Mouse (Mus musculus) C2C12 (cell line): ENCODE data around the gene Rnf169. TPM values are rescaled to one million over a fixed set of nuclear protein-coding genes. Genes with fewer than 3 reads are reported as not detected.

Source experiments
- H3K27me3 ChIP-seq: one replicate; pipeline ENCODE4 v1.6.1; 2011; ENCODE audit not compliant: control insufficient read depth, insufficient read depth, insufficient read length
- H3K36me3 ChIP-seq: one replicate; pipeline ENCODE4 v1.6.1; 2011; ENCODE audit not compliant: control insufficient read depth, insufficient read depth
- H3K4me3 ChIP-seq: one replicate; pipeline ENCODE4 v1.5.1; 2011; ENCODE audit warnings: mild to moderate bottlenecking, control low read depth; ENCODE audit not compliant: poor library complexity, insufficient read depth, severe bottlenecking
- H3K79me2 ChIP-seq: one replicate; pipeline ENCODE4 v1.6.1; 2011; ENCODE audit not compliant: control insufficient read depth, insufficient read depth
- H3K79me3 ChIP-seq: one replicate; pipeline ENCODE4 v1.6.1; 2011; ENCODE audit warnings: low read depth, control low read depth
- H3ac ChIP-seq: one replicate; pipeline ENCODE3; 2011; ENCODE audit warnings: low read depth; ENCODE audit not compliant: control insufficient read depth, insufficient read length
- CEBPB ChIP-seq: IDR thresholded peaks from one replicate; pipeline ENCODE4 v1.6.1; 2011; ENCODE audit warnings: low read depth, mild to moderate bottlenecking, control low read depth, moderate library complexity
- CTCF ChIP-seq: IDR thresholded peaks from one replicate; pipeline ENCODE4 v1.5.1; 2011; ENCODE audit not compliant: control insufficient read depth, insufficient read depth, insufficient read length
- FOSL1 ChIP-seq: IDR thresholded peaks from one replicate; pipeline ENCODE4 v1.8.0; 2011; ENCODE audit warnings: mild to moderate bottlenecking, low read length; ENCODE audit not compliant: poor library complexity, insufficient read depth, severe bottlenecking
- MAX ChIP-seq: IDR thresholded peaks from one replicate; pipeline ENCODE4 v1.6.1; 2011; ENCODE audit warnings: mild to moderate bottlenecking, control low read depth
- MYOD1 ChIP-seq: IDR thresholded peaks from one replicate; pipeline ENCODE4 v1.6.1; 2011; ENCODE audit warnings: low read depth; ENCODE audit not compliant: control insufficient read depth, insufficient read length
- MYOG ChIP-seq: IDR thresholded peaks from one replicate; pipeline ENCODE4 v1.6.1; 2011; ENCODE audit not compliant: control insufficient read depth, insufficient read length; ENCODE audit errors: extremely low read depth
- USF1 ChIP-seq: IDR thresholded peaks from one replicate; pipeline ENCODE4 v1.6.1; 2011; ENCODE audit warnings: low read depth, mild to moderate bottlenecking, control low read depth, moderate library complexity
- polyA plus RNA-seq: library from polyadenylated mRNA; unstranded; fragments of >200 nt; fragmentation: generic; extraction: Trizol; gene quantifications from one replicate; pipeline ENCODE4 v1.2.1, GENCODE M21; 2012; ENCODE audit warnings: missing spikeins

Gene Rnf169
- polyA plus RNA-seq, 1 experiment, result 3.2 TPM

- Histone ChIP-seq H3K79me2 (no peaks in the 10 kb centered on the region), H3ac (no peak overlapping the region), H3K79me3 (no peaks in the 10 kb centered on the region), H3K27me3 (peaks cover 32% of the 10 kb centered on the region), H3K36me3 (no peaks in the 10 kb centered on the region), H3K4me3 (no peak overlapping the region)
- TF ChIP-seq MYOG (no peak), USF1 (no peak), FOSL1 (no peak), CTCF (no peak)
These were observed 64.7 kb downstream of the Rnf169 start for GRCm38 (mm10) chr7:99915511-99915910.

GRCm38 (mm10) chr7:99914316-99914715 is 65.9 kb downstream of the Rnf169 start:
- no peaks in the 10 kb centered on the region for H3K79me3 ChIP-seq
- H3K27me3 ChIP-seq, result peaks cover 32% of the 10 kb centered on the region
- H3K79me2 ChIP-seq, result no peaks in the 10 kb centered on the region
- TF ChIP-seq CTCF (no peak), MYOG (no peak), FOSL1 (no peak), MAX (no peak), MYOD1 (no peak), CEBPB (no peak), USF1 (no peak)
- H3K36me3 ChIP-seq, result no peaks in the 10 kb centered on the region
- H3ac ChIP-seq, result no peak overlapping the region
- H3K4me3 ChIP-seq, result no peak overlapping the region

- no peak for TF ChIP-seq FOSL1
- TF ChIP-seq USF1, result no peak
- TF ChIP-seq CTCF, result no peak
- no peak for TF ChIP-seq MYOD1
- TF ChIP-seq MYOG, result no peak
- no peak for TF ChIP-seq MAX
- no peak for TF ChIP-seq CEBPB
These were observed 69.2 kb downstream of the Rnf169 start for GRCm38 (mm10) chr7:99911038-99911437.

GRCm38 (mm10) chr7:99907463-99907862 is 72.8 kb downstream of the Rnf169 start:
- H3K36me3 ChIP-seq, result no peaks in the 10 kb centered on the region
- H3K79me2 ChIP-seq, result no peaks in the 10 kb centered on the region
- TF ChIP-seq CEBPB (no peak), MAX (no peak), MYOG (no peak), CTCF (no peak)
- no peaks in the 10 kb centered on the region for H3K79me3 ChIP-seq
- no peak overlapping the region for H3ac ChIP-seq
- no peak overlapping the region for H3K4me3 ChIP-seq
- H3K27me3 ChIP-seq, result peaks cover 12% of the 10 kb centered on the region

More at GRCm38 (mm10) chr7:99911038-99911437, 69.2 kb downstream of the Rnf169 start:
- Histone ChIP-seq H3K4me3 (no peak overlapping the region), H3K79me2 (no peaks in the 10 kb centered on the region), H3K27me3 (peaks cover 19% of the 10 kb centered on the region), H3ac (no peak overlapping the region), H3K79me3 (no peaks in the 10 kb centered on the region), H3K36me3 (no peaks in the 10 kb centered on the region)

- Histone ChIP-seq H3K36me3 (no peaks in the 10 kb centered on the region), H3ac (no peak overlapping the region), H3K79me2 (no peaks in the 10 kb centered on the region), H3K79me3 (no peaks in the 10 kb centered on the region), H3K27me3 (peaks cover 21% of the 10 kb centered on the region), H3K4me3 (no peak overlapping the region)
- no peak for TF ChIP-seq FOSL1
- no peak for TF ChIP-seq CTCF
- TF ChIP-seq MYOG, result no peak
- TF ChIP-seq CEBPB, result no peak
- TF ChIP-seq MYOD1, result no peak
- no peak for TF ChIP-seq USF1
- TF ChIP-seq MAX, result no peak
These were observed 73.9 kb downstream of the Rnf169 start for GRCm38 (mm10) chr7:99906346-99906745.

- Histone ChIP-seq H3K79me2 (no peaks in the 10 kb centered on the region), H3K36me3 (no peaks in the 10 kb centered on the region), H3K27me3 (peaks cover 22% of the 10 kb centered on the region), H3K79me3 (no peaks in the 10 kb centered on the region), H3K4me3 (no peak overlapping the region), H3ac (no peak overlapping the region)
- TF ChIP-seq MYOD1 (no peak), FOSL1 (no peak), CTCF (no peak), USF1 (no peak), MAX (no peak), MYOG (no peak), CEBPB (no peak)
These were observed 75.7 kb downstream of the Rnf169 start for GRCm38 (mm10) chr7:99904421-99905005.
